Mouse (Mus musculus): ENCODE data around the gene Ulk4. TPM values are rescaled to one million over a fixed set of nuclear protein-coding genes. Genes with fewer than 3 reads are reported as not detected.
A peak's percentile ranks its signal among the peaks of the same experiment; 100 is the strongest.
"Not testable (repeated sequence)": the region's sequence is repeated elsewhere in the genome, so short reads cannot be mapped to it uniquely, and the experiment has no call there.

Gene Ulk4
- total RNA-seq, 2 experiments from 2014 or later = 9.5 to 9.9 TPM

- DNase-seq (ENCODE audit: low spot score in 2 of 2) = no peak
- TF ChIP-seq CTCF (conservative IDR thresholded peaks at IDR 0.05) = no peak
- Histone ChIP-seq H3K4me3 (no peak overlapping the region), H3K27ac (no peak overlapping the region)
These were observed 5.8 kb downstream of the Ulk4 start for GRCm38 (mm10) chr9:121271149-121271548.

- Histone ChIP-seq H3K4me3 (no peak overlapping the region), H3K27ac (no peak overlapping the region)
- no peak for TF ChIP-seq CTCF (conservative IDR thresholded peaks at IDR 0.05)
- DNase-seq (ENCODE audit: low spot score in 2 of 2) = no peak
These were observed 11.7 kb downstream of the Ulk4 start for GRCm38 (mm10) chr9:121265307-121265706.

- Histone ChIP-seq H3K27ac (no peak overlapping the region), H3K4me3 (no peak overlapping the region)
- TF ChIP-seq CTCF (conservative IDR thresholded peaks at IDR 0.05) = no peak
- no peak for DNase-seq (ENCODE audit: low spot score in 2 of 2)
These were observed 19.9 kb downstream of the Ulk4 start for GRCm38 (mm10) chr9:121257106-121257505.

- TF ChIP-seq CTCF (conservative IDR thresholded peaks at IDR 0.05) = no peak
- H3K4me3 ChIP-seq = no peak overlapping the region
- H3K27ac ChIP-seq = no peak overlapping the region
- DNase-seq (ENCODE audit: low spot score in 2 of 2) = peak in 1 of 2 experiments; percentile 6
These were observed 22.2 kb downstream of the Ulk4 start for GRCm38 (mm10) chr9:121254761-121255160.

- H3K4me3 ChIP-seq = no peak overlapping the region
- TF ChIP-seq CTCF (conservative IDR thresholded peaks at IDR 0.05) = no peak
- no peak overlapping the region for H3K27ac ChIP-seq
- DNase-seq (ENCODE audit: low spot score in 2 of 2) = peak in 1 of 2 experiments; percentile 8
These were observed 23.0 kb downstream of the Ulk4 start for GRCm38 (mm10) chr9:121253983-121254382.

- no peak for TF ChIP-seq CTCF (conservative IDR thresholded peaks at IDR 0.05)
These were observed 26.1 kb downstream of the Ulk4 start for GRCm38 (mm10) chr9:121250854-121251253.

GRCm38 (mm10) chr9:121249805-121250204 is 27.2 kb downstream of the Ulk4 start:
- no peak for TF ChIP-seq CTCF (conservative IDR thresholded peaks at IDR 0.05)
- Histone ChIP-seq H3K27ac (no peak overlapping the region), H3K4me3 (no peak overlapping the region)
- DNase-seq (ENCODE audit: low spot score in 2 of 2) = peak in 1 of 2 experiments; percentile 8

More at GRCm38 (mm10) chr9:121250854-121251253, 26.1 kb downstream of the Ulk4 start:
- no peak overlapping the region for H3K27ac ChIP-seq
- peak in 1 of 2 experiments; percentile 8 for DNase-seq (ENCODE audit: low spot score in 2 of 2)
- no peak overlapping the region for H3K4me3 ChIP-seq

- peak; percentile 77 to 87 for DNase-seq (ENCODE audit: low spot score in 2 of 2)
These were observed 28.8 kb downstream of the Ulk4 start for GRCm38 (mm10) chr9:121247956-121248775.

GRCm38 (mm10) chr9:121247047-121247446 is 29.9 kb downstream of the Ulk4 start:
- TF ChIP-seq CTCF (conservative IDR thresholded peaks at IDR 0.05) = no peak
- Histone ChIP-seq H3K4me3 (no peak overlapping the region), H3K27ac (no peak overlapping the region)
- peak in 1 of 2 experiments; percentile 6 for DNase-seq (ENCODE audit: low spot score in 2 of 2)

More at GRCm38 (mm10) chr9:121247956-121248775, 28.8 kb downstream of the Ulk4 start:
- peak; percentile 88 for TF ChIP-seq CTCF (conservative IDR thresholded peaks at IDR 0.05)
- H3K4me3 ChIP-seq = no peak overlapping the region
- no peak overlapping the region for H3K27ac ChIP-seq

- no peak for TF ChIP-seq CTCF (conservative IDR thresholded peaks at IDR 0.05)
- Histone ChIP-seq H3K4me3 (no peak overlapping the region), H3K27ac (no peak overlapping the region)
- peak in 1 of 2 experiments; percentile 8 for DNase-seq (ENCODE audit: low spot score in 2 of 2)
These were observed 34.7 kb downstream of the Ulk4 start for GRCm38 (mm10) chr9:121242331-121242730.

GRCm38 (mm10) chr9:121241806-121242205 is 35.2 kb downstream of the Ulk4 start:
- DNase-seq (ENCODE audit: low spot score in 2 of 2) = peak in 1 of 2 experiments; percentile 6
- no peak overlapping the region for H3K4me3 ChIP-seq
- no peak for TF ChIP-seq CTCF (conservative IDR thresholded peaks at IDR 0.05)
- H3K27ac ChIP-seq = no peak overlapping the region

- Histone ChIP-seq H3K27ac (no peak overlapping the region), H3K4me3 (no peak overlapping the region)
- no peak for TF ChIP-seq CTCF (conservative IDR thresholded peaks at IDR 0.05)
- peak in 1 of 2 experiments; percentile 5 for DNase-seq (ENCODE audit: low spot score in 2 of 2)
These were observed 35.6 kb downstream of the Ulk4 start for GRCm38 (mm10) chr9:121241366-121241765.

GRCm38 (mm10) chr9:121240242-121240641 is 36.8 kb downstream of the Ulk4 start:
- H3K4me3 ChIP-seq, H3K27ac ChIP-seq: not testable (repeated sequence)
- peak; percentile 55 to 79 for DNase-seq (ENCODE audit: low spot score in 2 of 2)
- TF ChIP-seq CTCF (conservative IDR thresholded peaks at IDR 0.05) = peak; percentile 76

- Histone ChIP-seq H3K27ac (no peak overlapping the region), H3K4me3 (no peak overlapping the region)
- TF ChIP-seq CTCF (conservative IDR thresholded peaks at IDR 0.05) = no peak
- peak in 1 of 2 experiments; percentile 2 for DNase-seq (ENCODE audit: low spot score in 2 of 2)
These were observed 37.4 kb downstream of the Ulk4 start for GRCm38 (mm10) chr9:121239571-121239970.

All from layer of hippocampus, adult 2 months (tissue).